ENCODE assay signal across 11 mouse cellular contexts in the genomic region with DNA sequence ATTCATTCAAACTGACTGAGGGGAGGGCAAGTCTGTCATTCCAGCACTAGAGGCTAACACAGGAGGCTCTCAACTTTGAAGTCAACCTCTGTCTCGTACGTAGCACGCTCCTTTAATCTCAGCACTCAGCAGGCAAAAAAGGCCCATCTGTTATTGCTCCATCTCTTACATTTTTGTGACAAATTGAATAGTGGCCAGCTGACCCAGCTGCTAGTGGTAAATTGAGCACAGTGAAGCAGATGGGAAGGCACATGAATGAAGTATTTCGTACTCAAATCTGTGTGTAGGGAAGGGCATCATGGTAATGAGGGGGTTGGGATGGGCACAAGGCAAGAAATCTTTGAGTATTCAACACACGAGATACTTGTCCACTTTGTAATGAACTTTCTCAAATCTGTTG.
"Had no signal": no experiment of that assay in that cellular context is flagged by ENCODE, and none has a peak within 500 bp of the region (broad histone marks: within the 10 kb centered on the region; RNA-seq: fewer than 3 reads in every experiment).

No protein-coding gene starts in this region.

- ATAC-seq: lung, postnatal 0 days; midbrain, embryonic 13.5 days had no signal

- H3K36me3 ChIP-seq: limb, embryonic 10.5 days; liver, embryonic 15.5 days; midbrain, embryonic 13.5 days; neural tube, embryonic 12.5 days had no signal

- H3K4me3 ChIP-seq: limb, embryonic 10.5 days; liver, embryonic 15.5 days; midbrain, embryonic 13.5 days; neural tube, embryonic 12.5 days had no signal

- H3K27me3 ChIP-seq: liver, embryonic 15.5 days; midbrain, embryonic 13.5 days; neural tube, embryonic 12.5 days had no signal

- H3K9me3 ChIP-seq: limb, embryonic 10.5 days; liver, embryonic 15.5 days; midbrain, embryonic 13.5 days; neural tube, embryonic 12.5 days had no signal

- H3K9ac ChIP-seq: liver, embryonic 15.5 days; midbrain, embryonic 13.5 days; neural tube, embryonic 12.5 days had no signal

- H3K4me2 ChIP-seq: liver, embryonic 11.5 days; liver, embryonic 15.5 days; midbrain, embryonic 13.5 days; neural tube, embryonic 12.5 days had no signal

- H3K27ac ChIP-seq: limb, embryonic 10.5 days; liver, embryonic 15.5 days; midbrain, embryonic 13.5 days; neural tube, embryonic 12.5 days; stomach, postnatal 0 days had no signal

- DNase-seq: kidney, postnatal 25 days; lung, adult 2 months; lung, postnatal 36 days; thymus, postnatal 4 days had no signal

- H3K4me1 ChIP-seq: limb, embryonic 10.5 days; liver, embryonic 15.5 days; midbrain, embryonic 13.5 days; neural tube, embryonic 12.5 days had no signal
